Comparison of ENCODE assay signal across 8 mouse cellular contexts in genomic region chr1:87621858-87622279, GRCm38 (mm10). TPM values are rescaled to one million over a fixed set of nuclear protein-coding genes. Genes with fewer than 3 reads are reported as not detected.
DNase-seq lines count a peak whose midpoint lies in the region; ATAC-seq lines count a peak whose summit lies in the region.

No protein-coding gene starts in this region.

- H3K27me3 ChIP-seq in embryonic facial prominence, embryonic 12.5 days, result no peaks in the 10 kb centered on the region
- H3K27me3 ChIP-seq in embryonic facial prominence, embryonic 10.5 days (replicated peaks; ENCODE audit: low read depth, poor library complexity, severe bottlenecking), result no peaks in the 10 kb centered on the region

- no peak overlapping the region for H3K4me3 ChIP-seq in embryonic facial prominence, embryonic 12.5 days
- no peak overlapping the region for H3K4me3 ChIP-seq in embryonic facial prominence, embryonic 10.5 days

- no peak for ATAC-seq in embryonic facial prominence, embryonic 12.5 days (ENCODE audit: insufficient number of reproducible peaks, insufficient read depth, low FRiP score, low TSS enrichment)

- H3K27ac ChIP-seq in embryonic facial prominence, embryonic 12.5 days, result no peak overlapping the region
- no peak overlapping the region for H3K27ac ChIP-seq in embryonic facial prominence, embryonic 10.5 days (replicated peaks)

- DNase-seq in embryonic facial prominence, embryonic 10.5 days (ENCODE audit: low spot score), result no peak
- DNase-seq in layer of hippocampus, adult 11-12 months (ENCODE audit: low spot score), result peak; percentile 25
- DNase-seq in layer of hippocampus, adult 9-11 months, result no peak
- peak; percentile 51 for DNase-seq in NIH3T3 (ENCODE audit: low read depth)
- DNase-seq in right cerebral cortex, adult 2 months (ENCODE audit: low spot score in 2 of 2), result peak; percentile 45
- no peak for DNase-seq in testis, postnatal 10 days (ENCODE audit: low spot score)
- no peak for DNase-seq in embryo, embryonic 11 days

- H3K36me3 ChIP-seq in embryonic facial prominence, embryonic 12.5 days, result no peaks in the 10 kb centered on the region
- no peaks in the 10 kb centered on the region for H3K36me3 ChIP-seq in embryonic facial prominence, embryonic 10.5 days (replicated peaks)

- peak overlapping the region; percentile 11; the same call in 1 of the 2 replicates for H3K4me2 ChIP-seq in embryonic facial prominence, embryonic 12.5 days (replicated peaks)

- H3K4me1 ChIP-seq in embryonic facial prominence, embryonic 12.5 days, result no peaks in the 10 kb centered on the region
- H3K4me1 ChIP-seq in embryonic facial prominence, embryonic 10.5 days, result peaks cover 9% of the 10 kb centered on the region; the same call in 1 of the 2 replicates

- H3K9me3 ChIP-seq in embryonic facial prominence, embryonic 12.5 days, result no peaks in the 10 kb centered on the region
- H3K9me3 ChIP-seq in embryonic facial prominence, embryonic 10.5 days, result no peaks in the 10 kb centered on the region

- 72% methylated on average over 3 of the region's 3 CpGs for WGBS in embryonic facial prominence, embryonic 12.5 days
- 84% methylated on average over 3 of the region's 3 CpGs for WGBS in embryonic facial prominence, embryonic 10.5 days

- H3K9ac ChIP-seq in embryonic facial prominence, embryonic 12.5 days, result no peak overlapping the region

RNA-seq across cellular contexts. Expression of gene Inpp5d, which starts 1.8 kb away (rescaled TPM):
- polyA plus RNA-seq in embryonic facial prominence, embryonic 12.5 days (2016; fragmentation: Nextera tagmentation; extraction: Ambion mirVana), result 5.5 and 6.1 TPM in 2 replicates
- polyA plus RNA-seq in embryonic facial prominence, embryonic 10.5 days (2016; fragmentation: Nextera tagmentation; extraction: Ambion mirVana), result 4.0 and 5.3 TPM in 2 replicates

RNA-seq across cellular contexts. Expression of gene Ngef, which starts 48.2 kb away (rescaled TPM):
- polyA plus RNA-seq in embryonic facial prominence, embryonic 12.5 days (2016; fragmentation: Nextera tagmentation; extraction: Ambion mirVana), result 1.8 and 1.9 TPM in 2 replicates
- polyA plus RNA-seq in embryonic facial prominence, embryonic 10.5 days (2016; fragmentation: Nextera tagmentation; extraction: Ambion mirVana), result 1.7 and 2.5 TPM in 2 replicates

Comparison
In these comparisons a context has a peak if more than half of its experiments do, and no peak if none do; other contexts are left out.
1. DNase-seq: peak in layer of hippocampus, adult 11-12 months (single experiment), NIH3T3 (single experiment) and right cerebral cortex, adult 2 months (2 of 2); none in embryonic facial prominence, embryonic 10.5 days (single experiment), layer of hippocampus, adult 9-11 months (single experiment), testis, postnatal 10 days (single experiment) and embryo, embryonic 11 days (single experiment).